Mouse (Mus musculus) stomach, embryonic 15.5 days (tissue): ENCODE measurements around the gene Pi16. TPM values are rescaled to one million over a fixed set of nuclear protein-coding genes. Genes with fewer than 3 reads are reported as not detected.

Experiments
- ATAC-seq: fragments of 200-750 bp; cut with Nextera tagmentation; 2 replicates; pipeline ENCODE4 v1.8.0; 2017; ENCODE audit warnings: low read depth, moderate number of reproducible peaks, moderate TSS enrichment; ENCODE audit not compliant: insufficient read depth, low FRiP score
- H3K27ac ChIP-seq: fragments of 300-500 bp; sonication (generic); 2 replicates; pipeline ENCODE4 v1.5.1; 2015; ENCODE audit warnings: mild to moderate bottlenecking, inconsistent platforms
- H3K27me3 ChIP-seq: fragments of 300-500 bp; sonication (generic); replicated peaks from 2 replicates; pipeline ENCODE4 v1.6.1; 2015; ENCODE audit warnings: inconsistent platforms
- H3K36me3 ChIP-seq: fragments of 300-500 bp; sonication (generic); 2 replicates; pipeline ENCODE4 v1.6.1; 2015; ENCODE audit warnings: inconsistent platforms
- H3K4me1 ChIP-seq: fragments of 300-500 bp; sonication (generic); 2 replicates; pipeline ENCODE4 v1.6.1; 2015; ENCODE audit warnings: inconsistent platforms
- H3K4me2 ChIP-seq: fragments of 300-500 bp; sonication (generic); 2 replicates; pipeline ENCODE4 v1.6.1; 2015; ENCODE audit warnings: mild to moderate bottlenecking, inconsistent platforms
- H3K4me3 ChIP-seq: fragments of 300-500 bp; sonication (generic); replicated peaks from 2 replicates; pipeline ENCODE4 v1.5.1; 2015; ENCODE audit warnings: inconsistent platforms
- H3K9ac ChIP-seq: fragments of 300-500 bp; sonication (generic); 2 replicates; pipeline ENCODE4 v1.6.1; 2015; ENCODE audit warnings: inconsistent platforms
- H3K9me3 ChIP-seq: fragments of 300-500 bp; sonication (generic); 2 replicates; pipeline ENCODE4 v1.6.1; 2016; ENCODE audit warnings: inconsistent platforms
- WGBS: fragments of 180-500 bp; shearing (Covaris S2); methylation state at CpG from one replicate; pipeline ENCODE4 v1.1.7; 2015; 5-methylcytosine and 5-hydroxymethylcytosine counted together
- polyA plus RNA-seq: library from polyadenylated mRNA; unstranded; fragments of >200 nt; fragmentation: Nextera tagmentation; extraction: Ambion mirVana; gene quantifications from 2 replicates; pipeline ENCODE4 v1.2.1, GENCODE M21; 2015

The Pi16 gene
- polyA plus RNA-seq, 1 experiment from 2014 or later, result 1.6 TPM

- peak overlapping the region; percentile 18 for H3K4me3 ChIP-seq
- H3K36me3 ChIP-seq, result no peaks in the 10 kb centered on the region
- no peak overlapping the region for H3K9ac ChIP-seq
- H3K4me2 ChIP-seq, result peak overlapping the region; percentile 51
- H3K27ac ChIP-seq, result no peak overlapping the region
- H3K4me1 ChIP-seq, result peaks cover 18% of the 10 kb centered on the region
- H3K27me3 ChIP-seq, result peaks cover 22% of the 10 kb centered on the region
- WGBS, result 32% methylated on average over 41 of the region's 41 CpGs
- ATAC-seq, result peak; percentile 52
- no peaks in the 10 kb centered on the region for H3K9me3 ChIP-seq
Observed at GRCm38 (mm10) chr17:29321765-29322602, 4.5 kb downstream of the Pi16 start.

- H3K9ac ChIP-seq, result no peak overlapping the region
- peaks cover 22% of the 10 kb centered on the region for H3K27me3 ChIP-seq
- no peaks in the 10 kb centered on the region for H3K36me3 ChIP-seq
- H3K4me2 ChIP-seq, result peak overlapping the region; percentile 51
- H3K27ac ChIP-seq, result no peak overlapping the region
- no peaks in the 10 kb centered on the region for H3K9me3 ChIP-seq
- peak; percentile 74 for ATAC-seq
- 19% methylated on average over 18 of the region's 18 CpGs for WGBS
- peaks cover 21% of the 10 kb centered on the region for H3K4me1 ChIP-seq
- peak overlapping the region; percentile 18 for H3K4me3 ChIP-seq
Observed at GRCm38 (mm10) chr17:29322603-29322962, 5.1 kb downstream of the Pi16 start.

- peaks cover 22% of the 10 kb centered on the region for H3K27me3 ChIP-seq
- H3K4me2 ChIP-seq, result no peak overlapping the region
- H3K36me3 ChIP-seq, result no peaks in the 10 kb centered on the region
- WGBS, result 85% methylated on average over 3 of the region's 3 CpGs
- H3K4me3 ChIP-seq, result no peak overlapping the region
- H3K9me3 ChIP-seq, result no peaks in the 10 kb centered on the region
- H3K9ac ChIP-seq, result no peak overlapping the region
- H3K4me1 ChIP-seq, result peaks cover 21% of the 10 kb centered on the region
- ATAC-seq, result no peak
- no peak overlapping the region for H3K27ac ChIP-seq
Observed at GRCm38 (mm10) chr17:29323625-29324024, 6.1 kb downstream of the Pi16 start.

- WGBS, result 73% methylated on average over 13 of the region's 13 CpGs
- Histone ChIP-seq H3K4me2 (peak overlapping the region; percentile 53; the same call in 1 of the 2 replicates), H3K9me3 (no peaks in the 10 kb centered on the region), H3K27me3 (peaks cover 20% of the 10 kb centered on the region), H3K4me1 (peaks cover 21% of the 10 kb centered on the region), H3K36me3 (no peaks in the 10 kb centered on the region), H3K9ac (no peak overlapping the region), H3K27ac (no peak overlapping the region), H3K4me3 (no peak overlapping the region)
- ATAC-seq, result no peak
Observed at GRCm38 (mm10) chr17:29325831-29326230, 8.4 kb downstream of the Pi16 start.

GRCm38 (mm10) chr17:29326531-29327529 lies 9.3 kb downstream of the Pi16 start:
- WGBS, result 25% methylated on average over 52 of the region's 52 CpGs
- no peak for ATAC-seq
- Histone ChIP-seq H3K9ac (no peak overlapping the region), H3K4me2 (peak overlapping the region; percentile 53), H3K27me3 (peaks cover 11% of the 10 kb centered on the region), H3K4me1 (peaks cover 21% of the 10 kb centered on the region), H3K27ac (no peak overlapping the region), H3K4me3 (peak overlapping the region; percentile 19), H3K9me3 (no peaks in the 10 kb centered on the region), H3K36me3 (no peaks in the 10 kb centered on the region)

GRCm38 (mm10) chr17:29327691-29328090 lies 10.2 kb downstream of the Pi16 start:
- peaks cover 6% of the 10 kb centered on the region for H3K36me3 ChIP-seq
- no peak for ATAC-seq
- no peak overlapping the region for H3K9ac ChIP-seq
- WGBS, result 84% methylated on average over 9 of the region's 9 CpGs
- no peaks in the 10 kb centered on the region for H3K9me3 ChIP-seq
- no peak overlapping the region for H3K27ac ChIP-seq
- H3K27me3 ChIP-seq, result peaks cover 3% of the 10 kb centered on the region; the same call in 1 of the 2 replicates
- H3K4me1 ChIP-seq, result peaks cover 15% of the 10 kb centered on the region
- H3K4me3 ChIP-seq, result no peak overlapping the region
- no peak overlapping the region for H3K4me2 ChIP-seq

GRCm38 (mm10) chr17:29330221-29330620 lies 12.7 kb downstream of the Pi16 start:
- H3K4me3 ChIP-seq, result no peak overlapping the region
- no peak overlapping the region for H3K9ac ChIP-seq
- H3K27me3 ChIP-seq, result no peaks in the 10 kb centered on the region
- peaks cover 23% of the 10 kb centered on the region for H3K36me3 ChIP-seq
- no peak for ATAC-seq
- no peak overlapping the region for H3K4me2 ChIP-seq
- WGBS, result 75% methylated on average over 3 of the region's 3 CpGs
- peaks cover 13% of the 10 kb centered on the region for H3K4me1 ChIP-seq
- H3K9me3 ChIP-seq, result no peaks in the 10 kb centered on the region
- 0 out of 2 replicates have a peak overlapping the region, but pooled peaks have one; percentile 40 for H3K27ac ChIP-seq

GRCm38 (mm10) chr17:29330671-29331410 lies 13.4 kb downstream of the Pi16 start:
- Histone ChIP-seq H3K27ac (peak overlapping the region; percentile 61; the same call in 1 of the 2 replicates), H3K4me1 (peaks cover 13% of the 10 kb centered on the region), H3K9me3 (no peaks in the 10 kb centered on the region), H3K4me3 (no peak overlapping the region), H3K4me2 (no peak overlapping the region), H3K36me3 (peaks cover 29% of the 10 kb centered on the region), H3K9ac (no peak overlapping the region), H3K27me3 (no peaks in the 10 kb centered on the region)
- 0 out of 2 replicates have a peak, but pooled peaks have one; percentile 23 for ATAC-seq
- 22% methylated on average over 5 of the region's 5 CpGs for WGBS

GRCm38 (mm10) chr17:29332186-29332685 lies 14.8 kb downstream of the Pi16 start:
- H3K4me3 ChIP-seq, result no peak overlapping the region
- no peaks in the 10 kb centered on the region for H3K9me3 ChIP-seq
- H3K9ac ChIP-seq, result no peak overlapping the region
- H3K36me3 ChIP-seq, result peaks cover 42% of the 10 kb centered on the region
- no peaks in the 10 kb centered on the region for H3K27me3 ChIP-seq
- H3K27ac ChIP-seq, result no peak overlapping the region
- ATAC-seq, result no peak
- no peaks in the 10 kb centered on the region for H3K4me1 ChIP-seq
- H3K4me2 ChIP-seq, result no peak overlapping the region
- 74% methylated on average over 4 of the region's 4 CpGs for WGBS

- Histone ChIP-seq H3K9me3 (no peaks in the 10 kb centered on the region), H3K36me3 (peaks cover 66% of the 10 kb centered on the region), H3K4me3 (no peak overlapping the region), H3K4me2 (no peak overlapping the region), H3K9ac (no peak overlapping the region), H3K4me1 (peaks cover 5% of the 10 kb centered on the region), H3K27ac (no peak overlapping the region), H3K27me3 (no peaks in the 10 kb centered on the region)
- 87% methylated on average over 19 of the region's 19 CpGs for WGBS
- no peak for ATAC-seq
Observed at GRCm38 (mm10) chr17:29336266-29336990, 18.9 kb downstream of the Pi16 start.
